Mouse (Mus musculus) urinary bladder, postnatal 14 days (tissue): ENCODE measurements around the gene Rgl2.
"Not testable (repeated sequence)": the region's sequence is repeated elsewhere in the genome, so short reads cannot be mapped to it uniquely, and the experiment has no call there.

Experiments
- DNase-seq: peaks from one replicate; pipeline ENCODE4 v3.0.0; 2021; ENCODE audit warnings: low spot score

The Rgl2 gene

GRCm38 (mm10) chr17:33929371-33930279 lies at the start of gene Rgl2:
Gene Rgl2 (plus strand): TSS chr17:33929543.
- peak; percentile 92 for DNase-seq

- not testable (repeated sequence) for DNase-seq
These were observed 45.0 kb upstream of the Rgl2 start for GRCm38 (mm10) chr17:33884320-33884719.

GRCm38 (mm10) chr17:33887802-33888201 lies 41.5 kb upstream of the Rgl2 start:
- not testable (repeated sequence) for DNase-seq

- not testable (repeated sequence) for DNase-seq
These were observed 41.1 kb upstream of the Rgl2 start for GRCm38 (mm10) chr17:33888230-33888629.

GRCm38 (mm10) chr17:33889941-33890532 lies 39.3 kb upstream of the Rgl2 start:
- not testable (repeated sequence) for DNase-seq

GRCm38 (mm10) chr17:33890533-33891059 lies 38.7 kb upstream of the Rgl2 start, which contains the start of gene Kifc1:
Gene Kifc1 (minus strand): TSS chr17:33890661.
- peak; percentile 99 for DNase-seq

- no peak for DNase-seq
These were observed 38.0 kb upstream of the Rgl2 start for GRCm38 (mm10) chr17:33891357-33891756.

- not testable (repeated sequence) for DNase-seq
These were observed 37.5 kb upstream of the Rgl2 start for GRCm38 (mm10) chr17:33891892-33892291.

GRCm38 (mm10) chr17:33892429-33892828 lies 36.9 kb upstream of the Rgl2 start:
- no peak for DNase-seq

- DNase-seq, result not testable (repeated sequence)
These were observed 36.3 kb upstream of the Rgl2 start for GRCm38 (mm10) chr17:33893011-33893410.

- DNase-seq, result no peak
These were observed 32.1 kb upstream of the Rgl2 start for GRCm38 (mm10) chr17:33897114-33897794.

GRCm38 (mm10) chr17:33898193-33898592 lies 31.1 kb upstream of the Rgl2 start:
- not testable (repeated sequence) for DNase-seq

- no peak for DNase-seq
These were observed 29.7 kb upstream of the Rgl2 start for GRCm38 (mm10) chr17:33899642-33900041.

- DNase-seq, result no peak
These were observed 28.9 kb upstream of the Rgl2 start for GRCm38 (mm10) chr17:33900281-33900988.

- no peak for DNase-seq
These were observed 28.4 kb upstream of the Rgl2 start for GRCm38 (mm10) chr17:33900989-33901314.

GRCm38 (mm10) chr17:33901653-33902052 lies 27.7 kb upstream of the Rgl2 start:
- no peak for DNase-seq

- no peak for DNase-seq
These were observed 27.3 kb upstream of the Rgl2 start for GRCm38 (mm10) chr17:33902079-33902478.

GRCm38 (mm10) chr17:33902491-33902890 lies 26.9 kb upstream of the Rgl2 start:
- DNase-seq, result no peak

- DNase-seq, result not testable (repeated sequence)
These were observed 25.3 kb upstream of the Rgl2 start for GRCm38 (mm10) chr17:33903911-33904651.

GRCm38 (mm10) chr17:33904835-33905234 lies 24.5 kb upstream of the Rgl2 start, which contains the start of gene Platr17:
Gene Platr17 (plus strand): TSS chr17:33905135.
- not testable (repeated sequence) for DNase-seq
